Mouse (Mus musculus) layer of hippocampus, adult 9-11 months (tissue): ENCODE measurements around the gene Arfip1.
"Not testable (repeated sequence)": the region's sequence is repeated elsewhere in the genome, so short reads cannot be mapped to it uniquely, and the experiment has no call there.

Experiments
- DNase-seq: peaks from one replicate; pipeline ENCODE4 v3.0.0; 2022

Arfip1 gene

DNA sequence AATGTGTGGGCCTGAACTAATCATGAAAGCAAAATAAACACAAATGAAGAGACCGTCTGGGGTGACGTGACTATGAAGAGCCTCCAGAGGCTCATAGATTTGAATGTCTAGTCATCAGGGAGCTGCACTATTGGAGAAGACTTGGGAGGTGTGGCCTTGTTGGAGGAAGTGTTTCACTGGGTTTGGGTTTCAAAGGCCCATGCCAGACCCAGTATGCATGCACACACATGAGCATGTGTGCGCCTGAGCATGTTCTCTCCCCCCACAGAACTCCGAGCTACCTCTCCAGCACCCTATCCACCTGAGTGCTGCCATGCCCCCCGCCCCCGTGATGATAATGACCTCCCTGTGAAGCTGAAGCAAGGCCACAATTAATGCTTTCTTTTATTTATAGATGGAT is 12.8 kb downstream of the Arfip1 start:
- DNase-seq, result no peak

DNA sequence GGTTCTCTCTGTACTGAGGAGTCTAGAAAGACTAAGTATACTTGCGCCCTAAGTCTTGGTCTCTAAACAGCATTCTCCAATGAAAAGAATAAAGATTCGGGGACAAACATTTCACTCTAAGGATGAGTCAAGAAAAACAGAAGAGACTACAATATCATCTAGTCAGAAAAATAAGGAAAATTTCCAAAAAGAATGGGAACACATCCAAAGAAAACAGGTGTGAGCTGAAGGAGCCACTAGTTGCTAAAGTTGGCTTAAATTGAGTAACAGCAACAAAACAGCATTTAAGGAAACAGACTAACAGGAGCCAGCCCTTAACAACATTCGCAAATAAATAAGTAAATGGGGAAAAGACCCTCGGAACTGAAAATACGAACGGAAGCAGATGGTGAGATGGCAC is 13.9 kb downstream of the Arfip1 start:
- no peak for DNase-seq

DNA sequence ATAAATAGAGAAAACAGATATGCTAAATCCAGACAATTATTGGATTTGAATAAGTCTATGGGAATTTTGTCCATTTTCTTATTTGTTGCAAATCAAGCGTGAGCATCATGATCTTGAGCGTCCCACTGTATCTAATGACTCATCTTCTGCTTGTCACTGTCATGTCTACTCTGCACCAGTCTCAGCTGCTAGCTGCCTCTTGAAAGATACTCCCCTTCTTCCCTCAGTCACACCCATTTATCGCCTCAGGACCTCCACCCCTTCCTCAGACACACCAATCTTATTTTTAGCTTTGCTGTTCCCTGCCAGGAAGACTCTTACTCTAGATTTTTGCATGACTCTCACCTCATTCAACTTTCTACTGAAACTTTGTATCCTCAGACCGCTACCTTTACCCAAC is 19.0 kb downstream of the Arfip1 start:
- DNase-seq, result no peak

DNA sequence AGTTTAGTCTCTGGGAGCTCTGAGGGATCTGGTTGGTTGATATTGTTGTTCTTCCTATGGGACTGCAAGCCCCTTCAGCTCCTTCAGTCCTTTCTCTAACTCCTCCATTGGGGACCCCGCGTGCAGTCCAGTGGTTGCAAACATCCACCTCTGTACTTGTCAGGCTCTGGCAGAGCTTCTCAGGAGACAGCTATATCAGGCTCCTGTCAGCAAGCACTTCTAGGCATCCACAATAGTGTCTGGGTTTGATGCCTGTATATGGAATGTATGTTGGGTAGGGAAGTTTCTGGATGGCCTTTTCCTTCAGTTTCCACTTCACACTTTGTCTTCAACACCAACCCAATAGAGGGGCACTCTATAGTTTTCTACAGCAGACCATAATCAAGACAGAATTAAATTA is 19.5 kb downstream of the Arfip1 start:
- DNase-seq, result not testable (repeated sequence)

DNA sequence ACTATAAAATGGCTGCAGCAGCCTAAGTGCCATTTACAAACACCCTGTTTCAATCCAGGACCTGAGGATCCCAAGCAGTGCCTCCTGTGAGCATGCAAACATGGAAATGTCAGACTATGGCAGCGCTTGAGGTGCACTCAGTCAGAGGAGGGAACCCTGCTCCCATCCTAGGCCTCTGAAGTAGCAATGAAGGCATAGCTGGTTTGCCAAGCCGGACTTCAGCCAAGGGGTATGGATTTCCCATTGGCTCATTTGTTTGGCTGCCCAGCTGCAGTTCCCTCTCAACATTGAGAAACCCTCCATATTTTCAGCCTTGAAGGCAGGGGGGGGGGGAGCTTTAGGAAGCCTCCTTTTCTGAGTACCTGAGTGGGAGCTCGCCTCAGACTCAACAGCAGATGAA is 24.1 kb downstream of the Arfip1 start:
- DNase-seq, result no peak

DNA sequence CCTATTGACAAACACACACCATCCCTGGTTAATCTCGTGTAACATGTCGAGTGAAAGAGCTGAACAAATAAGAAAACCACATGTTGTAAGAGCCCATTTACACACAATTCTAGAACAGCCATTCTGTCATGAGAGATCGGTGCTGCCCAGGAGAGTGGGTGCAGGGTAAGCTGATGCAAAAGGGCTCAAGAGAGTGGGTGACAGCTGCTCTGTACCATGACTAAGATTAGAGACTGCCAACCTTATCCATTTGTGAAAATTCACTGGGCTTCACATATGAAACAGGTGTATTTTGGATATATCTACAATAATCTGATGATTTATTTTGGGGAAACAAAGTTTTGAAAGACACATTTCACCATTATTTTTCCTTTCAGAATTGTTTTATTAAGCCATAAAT is 26.6 kb downstream of the Arfip1 start:
- no peak for DNase-seq

DNA sequence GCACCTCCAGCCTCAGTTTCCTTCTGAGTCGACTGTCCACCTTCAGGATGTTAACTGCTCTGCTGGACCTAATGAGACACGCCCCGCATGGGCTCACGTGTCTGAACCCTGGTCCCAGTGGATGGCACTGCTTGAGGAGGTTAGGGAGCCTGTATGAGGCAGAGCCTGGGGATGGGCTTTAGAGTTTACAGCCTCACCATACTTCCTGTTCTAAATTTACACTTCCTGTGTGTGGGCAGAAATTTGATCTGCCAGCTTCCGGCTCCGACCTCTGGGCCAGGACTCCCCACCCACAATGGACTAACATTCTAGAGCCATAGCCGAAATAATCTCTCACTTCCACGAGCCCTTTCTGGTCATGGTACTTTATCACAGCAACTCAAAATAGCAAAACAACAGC is 35.2 kb downstream of the Arfip1 start:
- no peak for DNase-seq

DNA sequence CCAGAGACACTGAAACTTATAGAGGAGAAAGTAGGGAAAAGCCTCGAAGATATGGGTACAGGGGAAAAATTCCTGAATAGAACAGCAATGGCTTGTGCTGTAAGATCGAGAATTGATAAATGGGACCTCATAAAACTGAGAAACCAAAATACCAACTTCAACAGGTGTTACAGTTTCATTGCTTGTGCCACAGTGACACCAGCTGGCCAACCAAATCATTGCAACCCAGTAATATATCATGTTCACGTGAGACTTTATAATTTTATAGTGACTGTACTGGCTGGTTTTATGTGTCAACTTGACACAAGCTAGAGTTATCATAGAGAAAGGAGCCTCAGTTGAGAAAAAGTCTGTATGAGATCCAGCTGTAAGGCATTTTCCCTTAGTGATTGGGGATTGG is 40.0 kb downstream of the Arfip1 start:
- peak; percentile 9 for DNase-seq

DNA sequence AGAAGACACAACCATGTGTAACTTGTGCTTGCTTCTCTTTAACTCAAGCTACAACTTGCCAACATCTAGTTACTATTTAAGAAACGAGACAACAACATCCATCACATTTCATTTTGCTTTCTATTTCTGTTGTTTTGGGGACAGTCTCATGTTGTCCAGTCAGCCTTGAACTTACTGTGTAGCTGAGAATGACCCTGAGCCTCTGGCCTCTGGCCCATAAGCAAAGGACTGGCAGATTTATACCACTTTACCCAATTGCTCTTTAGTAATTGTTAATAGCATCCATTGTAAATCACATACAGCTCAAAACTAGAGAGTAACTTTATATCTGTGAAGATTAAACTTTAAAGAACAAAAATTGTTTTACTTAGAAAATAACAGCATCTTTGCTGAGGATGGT is 40.5 kb downstream of the Arfip1 start:
- no peak for DNase-seq

DNA sequence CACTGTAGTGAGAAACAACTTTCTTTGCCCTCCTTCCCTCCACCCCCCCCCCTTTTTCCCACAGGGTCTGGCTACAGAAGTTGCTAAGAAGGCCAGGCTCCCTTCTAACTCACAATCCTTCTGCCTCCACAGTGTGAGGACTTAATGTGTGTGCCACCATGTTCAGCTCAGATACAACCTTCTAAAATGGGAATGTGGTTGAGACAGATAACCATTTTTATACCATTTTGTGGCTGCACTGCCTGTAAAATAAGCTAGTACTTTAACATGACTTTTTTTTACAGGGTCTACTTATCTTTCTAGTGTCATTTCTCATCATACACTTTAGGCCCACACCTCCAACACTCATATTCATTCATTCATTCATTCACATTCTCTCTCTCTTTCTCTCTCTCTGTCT is 41.8 kb downstream of the Arfip1 start:
- DNase-seq, result no peak

DNA sequence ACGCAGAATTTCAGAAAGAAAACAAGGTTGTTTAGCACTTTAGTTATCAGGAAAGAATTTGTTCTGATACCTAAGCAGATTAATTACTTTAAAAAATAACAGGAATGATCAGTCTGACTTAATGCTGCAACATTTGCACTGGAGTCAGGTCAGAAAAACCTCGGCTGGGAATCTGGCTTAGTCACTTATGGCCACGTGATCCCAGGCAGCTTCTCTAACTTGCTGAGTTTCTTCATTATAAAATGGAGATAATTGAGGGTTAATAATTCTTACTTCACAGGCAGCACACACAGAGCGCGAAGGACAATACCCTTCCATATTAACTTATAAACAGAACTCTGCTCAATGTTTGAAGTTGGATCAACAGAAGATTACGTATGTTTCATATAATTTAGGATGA is 45.4 kb downstream of the Arfip1 start:
- DNase-seq, result no peak

DNA sequence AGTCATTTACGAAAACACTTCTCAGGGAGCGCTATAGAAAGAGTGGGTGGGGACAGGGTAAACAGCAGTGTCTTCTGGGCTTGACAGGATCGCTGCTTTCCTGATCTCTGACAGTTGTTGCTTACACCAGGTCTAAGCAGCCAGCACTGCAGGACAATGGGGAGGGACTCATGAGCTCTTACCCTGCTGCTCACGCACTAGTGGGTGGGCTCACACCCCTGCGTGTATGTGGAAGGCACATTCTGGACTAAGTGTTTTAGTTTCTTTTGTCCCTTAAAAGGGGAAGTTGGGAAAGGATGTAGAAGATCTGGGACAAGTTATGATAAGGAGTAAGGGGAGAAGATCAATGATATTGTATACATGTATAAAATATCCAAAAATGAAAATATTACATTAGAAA is 49.2 kb downstream of the Arfip1 start:
- no peak for DNase-seq

DNA sequence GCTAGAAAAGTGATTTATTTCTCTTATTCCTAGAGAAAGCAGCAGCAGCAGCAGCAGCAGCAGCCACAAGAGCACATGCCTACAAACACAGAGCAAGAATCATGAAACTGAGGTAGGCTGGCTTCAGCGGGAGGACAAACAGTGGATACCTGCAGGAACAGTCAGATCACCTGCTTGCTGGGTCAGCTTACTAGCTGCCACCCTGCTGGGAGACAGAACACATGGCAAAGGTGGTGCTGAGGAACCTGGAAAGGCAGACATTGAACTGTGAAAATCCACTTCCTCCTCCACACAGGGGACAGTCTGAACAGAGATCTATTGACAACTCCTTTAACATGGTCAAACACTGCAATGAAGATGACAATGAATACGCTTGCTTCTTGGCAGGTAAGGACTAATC is 53.4 kb downstream of the Arfip1 start:
- DNase-seq, result no peak

DNA sequence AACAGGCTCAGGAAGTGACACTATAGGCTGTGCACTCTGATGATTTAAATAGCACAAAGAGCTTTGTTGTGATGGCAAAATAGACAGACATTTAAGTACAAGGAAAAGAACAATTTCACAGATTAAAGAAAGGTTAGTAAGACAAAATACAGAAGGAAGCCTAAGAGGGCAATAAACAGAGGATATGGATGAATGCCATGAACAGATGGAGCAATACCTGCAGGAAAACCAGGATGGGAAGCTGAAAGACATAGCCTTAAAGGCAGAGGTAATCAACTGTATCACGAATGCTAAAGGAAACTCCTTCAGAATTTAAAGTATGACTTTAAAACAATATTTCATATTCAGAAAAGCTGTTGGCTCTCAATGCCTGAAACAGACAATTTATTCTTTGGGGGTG is 57.5 kb downstream of the Arfip1 start:
- DNase-seq, result no peak

DNA sequence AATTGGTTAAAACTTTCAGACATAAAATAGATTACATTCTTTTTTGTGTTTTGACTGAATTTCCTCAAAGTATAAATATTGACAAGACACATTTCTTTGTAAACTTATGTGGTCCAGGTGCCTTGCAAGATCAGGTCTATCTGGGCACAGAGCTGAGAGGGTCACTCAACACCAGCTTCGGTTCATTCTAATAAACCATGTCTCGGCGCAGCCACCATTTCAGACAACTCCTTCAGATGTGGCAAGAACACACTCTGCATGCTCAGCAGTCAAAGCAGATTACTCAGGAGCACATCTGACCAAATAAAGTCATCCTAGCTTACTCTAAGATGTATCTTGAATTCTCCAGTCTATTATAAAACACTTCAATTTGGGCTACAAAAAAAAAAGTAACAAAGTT is 66.3 kb downstream of the Arfip1 start:
- DNase-seq, result no peak

DNA sequence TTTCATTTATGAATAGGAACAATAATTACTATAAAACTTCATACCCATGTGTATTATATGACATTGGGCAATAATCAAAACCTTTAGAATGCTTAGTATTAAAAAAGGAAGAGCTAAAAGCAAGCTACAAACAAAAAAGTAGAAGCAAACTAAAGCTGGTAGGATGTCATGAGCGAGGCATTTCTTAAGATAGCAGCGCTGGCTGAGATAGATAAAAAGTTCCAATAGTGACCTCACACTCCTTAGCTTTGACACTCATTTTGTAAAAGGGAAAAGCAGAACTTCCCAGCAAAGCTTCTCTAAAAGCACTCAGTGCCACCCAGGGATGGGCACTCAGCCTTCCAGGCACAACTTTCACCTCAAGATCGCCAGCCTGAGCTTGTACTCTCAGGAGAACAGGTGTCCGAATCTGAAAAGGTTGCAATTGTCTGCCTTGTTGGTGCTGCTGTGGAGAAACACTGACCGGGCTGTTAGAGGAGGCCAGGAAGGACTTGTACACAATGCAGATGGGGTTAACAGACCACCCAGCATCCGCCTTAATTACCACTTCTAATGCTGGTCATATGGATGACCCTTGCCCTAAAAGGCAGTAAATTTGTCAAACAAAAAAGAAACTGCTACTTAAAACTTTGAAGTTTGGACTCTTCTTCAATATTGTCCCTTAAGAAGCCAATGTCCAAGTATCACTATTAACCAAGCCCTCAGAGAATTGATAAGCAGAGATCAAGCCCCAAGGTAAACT is 69.5 kb downstream of the Arfip1 start:
- no peak for DNase-seq

DNA sequence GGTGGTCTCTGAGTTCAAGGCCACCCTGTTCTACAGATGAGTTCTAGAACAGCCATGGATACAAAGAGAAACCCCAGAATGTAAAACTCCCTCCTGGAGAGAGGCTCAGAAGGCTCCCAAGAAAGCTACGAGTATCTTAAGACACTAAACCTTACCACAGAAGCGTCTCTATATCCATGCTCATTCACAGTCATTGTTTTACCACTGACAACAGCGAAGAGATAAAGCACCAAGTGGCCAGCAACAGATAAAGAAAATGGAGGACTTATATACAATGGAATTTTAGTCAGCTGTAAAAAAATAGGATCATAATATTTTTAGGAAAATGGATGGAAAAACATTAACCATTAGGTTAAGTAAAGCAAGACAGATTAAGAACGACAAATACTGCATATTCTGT is 77.2 kb downstream of the Arfip1 start:
- DNase-seq, result no peak

DNA sequence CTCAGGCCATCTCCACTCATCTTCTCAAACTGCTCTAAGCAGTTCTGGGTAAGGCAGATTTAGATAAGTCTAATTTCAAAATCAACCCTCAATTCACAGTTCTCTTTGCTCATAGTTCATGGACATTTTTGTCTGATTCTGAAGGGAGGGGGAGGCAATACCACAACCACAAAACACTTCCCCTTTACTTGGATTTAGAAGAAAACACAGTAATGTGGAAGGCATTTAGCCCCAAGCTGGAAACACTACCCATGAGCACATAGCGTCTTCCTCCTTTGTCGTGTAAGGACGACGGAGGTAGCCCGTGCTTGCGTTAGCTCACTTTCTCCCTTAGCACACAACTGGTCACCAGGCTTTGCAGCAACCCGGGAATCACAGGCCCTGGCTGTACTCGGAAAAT is 78.1 kb downstream of the Arfip1 start:
- no peak for DNase-seq

DNA sequence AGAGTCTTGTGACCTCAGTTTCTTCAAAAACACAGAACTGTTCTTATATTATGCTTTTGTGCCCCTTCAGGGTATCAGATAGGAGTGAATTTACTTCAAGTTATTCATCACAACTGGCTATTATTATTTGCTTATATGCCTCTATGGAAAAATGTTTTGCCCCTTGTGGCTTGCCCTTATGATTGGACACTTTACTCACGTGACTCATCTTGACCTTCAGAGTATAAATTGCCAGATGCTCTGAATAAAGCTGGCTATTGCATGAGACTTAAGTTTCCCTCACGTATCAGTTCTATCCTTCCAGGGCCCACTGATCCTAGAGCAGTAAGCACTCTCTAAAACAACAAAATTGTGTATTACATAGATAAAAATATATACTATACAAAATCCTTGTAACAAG is 80.3 kb downstream of the Arfip1 start:
- DNase-seq, result no peak

DNA sequence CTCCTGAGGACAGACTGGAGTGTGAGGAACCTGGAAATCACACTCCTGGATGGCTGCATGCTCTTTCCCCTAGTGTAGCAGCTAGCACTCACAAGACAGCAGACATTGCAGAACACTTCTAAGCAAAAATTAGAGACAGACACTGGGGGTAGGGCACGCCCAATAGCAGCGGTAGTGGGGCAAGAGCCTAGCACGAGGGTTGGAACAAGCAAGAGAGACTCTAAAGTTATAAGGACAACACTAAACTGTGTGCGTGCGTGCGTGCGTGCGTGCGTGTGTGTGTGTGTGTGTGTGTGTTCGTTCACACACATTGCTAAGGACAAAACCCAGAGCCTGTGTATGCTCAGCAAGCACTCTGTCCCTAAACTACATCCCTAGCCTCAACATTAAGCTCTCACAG is 81.9 kb downstream of the Arfip1 start:
- DNase-seq, result no peak

DNA sequence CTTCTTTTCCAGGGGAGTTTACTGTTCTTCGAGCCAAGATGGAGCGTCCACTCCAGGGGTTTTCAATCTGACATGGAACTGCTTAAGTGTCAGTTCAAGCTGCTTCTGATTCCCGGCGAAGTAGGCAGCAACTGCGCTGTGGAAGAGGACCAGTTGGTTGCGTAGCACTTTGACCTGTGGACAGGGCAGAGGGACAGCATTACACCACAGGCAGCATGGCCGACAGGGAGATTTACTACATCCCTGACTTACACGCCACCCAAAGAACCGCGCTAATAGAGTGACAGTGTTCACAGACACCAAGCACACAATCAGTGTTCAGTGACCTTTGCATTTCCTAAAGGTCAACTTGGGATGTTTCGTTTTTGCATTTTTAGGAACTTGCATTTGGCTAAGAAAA is 84.7 kb downstream of the Arfip1 start:
- DNase-seq, result no peak

DNA sequence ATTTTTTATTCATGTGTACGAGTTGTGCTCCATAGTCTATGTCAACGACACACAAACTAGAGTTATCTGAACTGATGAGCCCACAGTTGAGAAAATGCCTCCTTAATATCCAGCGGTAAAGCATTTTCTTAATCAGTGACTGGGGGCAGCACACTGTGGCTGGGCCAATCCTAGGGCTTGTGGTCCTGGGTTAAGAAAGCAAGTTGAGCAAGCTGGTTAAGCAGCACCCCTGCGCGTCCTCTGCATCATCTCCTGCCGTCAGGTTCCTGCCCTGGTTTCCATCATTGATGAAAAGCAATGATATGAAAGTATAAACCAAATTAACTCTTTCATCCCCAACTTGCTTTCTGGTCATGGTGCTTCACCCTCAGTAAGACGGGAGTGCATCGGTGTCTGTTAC is 89.8 kb downstream of the Arfip1 start:
- DNase-seq, result no peak

DNA sequence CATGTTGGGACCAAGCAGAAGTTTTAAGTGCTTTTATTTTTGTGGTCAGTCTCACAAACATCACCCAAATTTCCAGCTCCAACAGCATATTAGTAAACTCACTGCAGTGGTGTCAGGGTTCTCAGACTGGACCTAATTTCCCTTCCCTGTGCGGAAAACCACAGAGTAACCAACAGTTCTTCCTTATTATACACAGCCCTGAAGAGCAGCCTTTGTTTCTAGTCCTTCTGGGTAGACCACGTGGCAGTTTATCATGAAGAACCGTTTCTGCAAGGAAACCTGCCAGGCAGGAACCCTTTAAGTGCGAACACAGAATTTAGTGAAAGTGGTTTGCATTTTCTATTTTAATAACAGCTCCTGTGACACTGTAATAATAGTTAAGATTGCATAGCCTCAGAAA is 90.3 kb downstream of the Arfip1 start:
- DNase-seq, result no peak

DNA sequence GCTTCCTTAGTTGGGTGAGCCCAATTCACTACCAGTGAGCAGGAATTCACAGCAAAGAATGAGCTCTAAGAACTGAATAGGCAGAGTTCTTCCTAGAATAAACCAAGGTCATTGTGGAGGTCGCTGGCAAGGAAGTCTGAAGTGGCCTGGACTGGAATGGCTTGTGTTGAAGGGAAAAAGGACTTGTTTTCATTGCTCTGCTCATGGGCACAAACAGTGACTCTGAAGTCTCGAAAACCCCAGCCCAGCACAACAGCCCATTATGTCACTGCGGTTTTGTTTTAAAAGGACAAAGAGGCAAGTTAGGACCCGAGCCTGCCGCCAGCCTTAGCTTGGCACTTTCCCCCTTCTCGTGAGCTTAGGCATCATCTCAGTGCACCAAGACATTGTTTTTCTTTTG is 93.7 kb downstream of the Arfip1 start:
- DNase-seq, result peak; percentile 73

DNA sequence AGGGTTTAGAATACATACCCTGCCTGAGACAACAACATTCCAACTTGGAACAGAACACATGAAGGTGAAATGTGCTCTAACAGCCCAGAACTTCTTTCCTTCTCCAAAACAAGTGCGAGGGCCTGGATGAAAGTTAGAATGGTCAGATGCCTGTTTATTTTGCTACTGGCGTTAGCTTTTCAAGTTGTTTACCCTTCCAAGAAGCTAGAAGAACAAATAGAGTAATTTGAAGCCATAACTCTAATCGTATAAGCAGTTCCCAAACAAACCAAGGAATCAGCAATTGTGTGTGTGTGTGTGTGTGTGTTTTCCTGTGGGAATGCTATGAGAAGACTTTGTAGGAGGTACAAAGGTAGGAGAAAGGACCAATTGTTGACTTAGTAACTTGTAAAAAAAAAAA is 97.5 kb downstream of the Arfip1 start:
- DNase-seq, result no peak

DNA sequence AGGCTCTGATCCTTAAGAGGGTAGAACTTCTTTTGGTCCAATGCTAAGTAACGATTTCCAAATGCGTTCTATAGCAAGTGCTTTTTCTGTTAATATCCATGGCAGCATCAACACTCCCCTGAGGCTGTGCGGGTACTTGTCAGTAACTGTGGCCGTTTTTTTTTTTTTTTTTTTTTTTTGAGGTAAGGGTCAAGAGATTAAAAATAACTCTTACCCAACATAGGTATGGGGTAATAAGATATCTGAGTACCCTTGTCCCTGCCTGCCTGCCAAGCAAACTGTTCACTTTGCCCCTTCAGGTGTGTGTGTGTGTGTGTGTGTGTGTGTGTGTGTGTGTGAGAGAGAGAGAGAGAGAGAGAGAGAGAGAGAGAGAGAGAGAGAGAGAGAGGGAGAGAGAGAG is 98.1 kb downstream of the Arfip1 start:
- DNase-seq, result no peak
